Mouse (Mus musculus) adrenal gland, adult (tissue): ENCODE results near the gene Crtam.

Experiments
- DNase-seq, 2 experiments: peaks; one replicate each; pipeline ENCODE4 v3.0.0; 2022 to 2023; ENCODE audit warnings: low spot score in 1 of 2; ENCODE audit not compliant: inconsistent age in 2 of 2

Gene Crtam

GRCm38 (mm10) chr9:41011512-41012436, 7.3 kb upstream of the Crtam start:
- DNase-seq: no peak

GRCm38 (mm10) chr9:41007785-41008184, 3.4 kb upstream of the Crtam start:
- DNase-seq: no peak

GRCm38 (mm10) chr9:40997116-40997779, 7.2 kb downstream of the Crtam start:
- no peak for DNase-seq

DNA sequence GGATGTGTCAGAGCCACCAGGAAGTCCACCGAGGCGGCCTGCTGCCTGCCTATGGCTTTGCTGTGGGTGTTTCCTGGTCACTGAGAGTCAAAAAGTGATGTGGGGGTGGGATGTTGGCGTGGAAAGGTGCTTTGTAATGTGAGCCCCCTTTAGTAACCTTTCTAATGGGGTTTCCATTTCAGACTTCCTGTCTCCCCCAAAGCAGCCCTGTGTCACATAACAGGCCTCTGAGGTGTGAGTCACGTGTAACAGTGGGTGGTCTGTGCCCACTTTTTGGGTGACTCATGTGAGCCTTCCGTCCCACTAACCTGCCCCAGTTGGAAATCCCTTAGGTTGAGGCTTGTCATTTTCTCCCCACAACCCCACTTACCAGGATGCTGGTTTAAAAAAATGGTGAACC, 10.4 kb downstream of the Crtam start:
- no peak for DNase-seq

- no peak for DNase-seq
These were observed 12.9 kb downstream of the Crtam start for GRCm38 (mm10) chr9:40991511-40991910.

DNA sequence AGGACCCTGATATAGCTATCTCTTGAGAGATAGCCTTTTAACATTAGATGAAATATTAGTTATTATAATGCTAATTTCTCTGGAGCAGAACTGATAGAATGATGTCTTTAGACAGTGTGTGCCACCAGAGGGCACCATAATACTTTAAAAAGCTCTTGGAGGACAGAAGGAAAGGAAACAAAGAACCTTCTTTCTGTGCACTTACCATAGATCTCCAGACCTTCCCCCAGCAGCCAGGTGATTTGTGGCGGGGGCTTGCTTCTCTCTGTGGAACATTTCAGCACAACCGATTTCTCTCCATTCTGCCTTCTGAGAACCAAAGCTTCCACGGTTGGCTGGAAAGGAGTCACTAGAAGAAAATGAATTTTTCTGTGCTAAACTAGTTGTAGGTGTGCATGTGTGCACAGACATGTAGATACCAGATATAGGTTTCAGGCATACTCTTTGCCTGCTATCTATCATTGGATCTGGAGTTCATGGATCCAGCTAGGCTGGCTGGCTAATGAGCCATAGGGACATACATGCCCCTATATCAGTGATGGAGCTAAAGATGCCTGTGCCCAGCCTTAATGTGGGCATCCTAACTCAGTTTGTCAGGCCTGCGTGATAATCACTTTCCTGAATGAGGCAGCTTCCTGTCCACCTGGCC, 14.4 kb downstream of the Crtam start:
- DNase-seq: peak; percentile 24 to 82

- no peak for DNase-seq
These were observed 20.1 kb downstream of the Crtam start for GRCm38 (mm10) chr9:40984313-40984712.

- DNase-seq: no peak
These were observed 20.7 kb downstream of the Crtam start for GRCm38 (mm10) chr9:40983758-40984157.

GRCm38 (mm10) chr9:40982480-40982879, 21.9 kb downstream of the Crtam start:
- peak in 1 of 2 experiments; percentile 31 for DNase-seq

DNA sequence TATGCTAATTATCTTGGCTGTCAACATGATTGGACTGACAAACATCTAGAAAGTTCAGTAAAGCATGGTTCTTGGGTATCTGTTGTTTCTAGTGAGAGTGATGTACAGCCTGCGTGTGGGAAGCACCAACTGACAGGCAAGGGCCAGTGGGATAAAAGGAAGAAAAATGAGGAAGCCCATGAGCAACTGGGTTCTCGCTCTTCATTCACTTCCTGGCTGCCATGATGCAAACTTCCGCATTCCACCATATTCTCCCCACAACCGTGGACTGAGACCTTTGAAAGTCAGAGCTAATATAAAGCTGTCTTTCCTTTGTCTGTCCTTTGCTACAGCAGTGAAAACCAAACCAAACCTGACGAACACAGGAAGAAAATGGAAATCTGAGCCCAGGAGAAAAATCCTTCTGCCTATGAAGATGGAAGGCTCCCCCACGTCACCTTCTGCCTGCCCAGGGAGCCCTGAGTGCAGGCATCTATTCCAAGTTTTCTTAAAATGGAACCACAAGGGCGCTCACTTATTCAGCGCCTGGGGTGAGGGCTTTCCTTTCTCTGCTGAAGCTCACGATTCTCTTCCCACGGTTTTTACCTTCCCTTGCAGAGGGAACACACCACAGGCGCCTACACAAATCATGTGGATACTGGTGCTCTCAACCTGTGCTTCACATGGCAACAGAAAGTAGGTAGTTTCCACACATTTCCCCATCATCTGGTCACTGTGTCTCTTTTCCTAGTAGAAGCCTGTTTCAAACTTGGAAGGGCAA, 30.2 kb downstream of the Crtam start:
- DNase-seq: no peak

- DNase-seq: no peak
These were observed 40.1 kb downstream of the Crtam start for GRCm38 (mm10) chr9:40964418-40964714.

DNA sequence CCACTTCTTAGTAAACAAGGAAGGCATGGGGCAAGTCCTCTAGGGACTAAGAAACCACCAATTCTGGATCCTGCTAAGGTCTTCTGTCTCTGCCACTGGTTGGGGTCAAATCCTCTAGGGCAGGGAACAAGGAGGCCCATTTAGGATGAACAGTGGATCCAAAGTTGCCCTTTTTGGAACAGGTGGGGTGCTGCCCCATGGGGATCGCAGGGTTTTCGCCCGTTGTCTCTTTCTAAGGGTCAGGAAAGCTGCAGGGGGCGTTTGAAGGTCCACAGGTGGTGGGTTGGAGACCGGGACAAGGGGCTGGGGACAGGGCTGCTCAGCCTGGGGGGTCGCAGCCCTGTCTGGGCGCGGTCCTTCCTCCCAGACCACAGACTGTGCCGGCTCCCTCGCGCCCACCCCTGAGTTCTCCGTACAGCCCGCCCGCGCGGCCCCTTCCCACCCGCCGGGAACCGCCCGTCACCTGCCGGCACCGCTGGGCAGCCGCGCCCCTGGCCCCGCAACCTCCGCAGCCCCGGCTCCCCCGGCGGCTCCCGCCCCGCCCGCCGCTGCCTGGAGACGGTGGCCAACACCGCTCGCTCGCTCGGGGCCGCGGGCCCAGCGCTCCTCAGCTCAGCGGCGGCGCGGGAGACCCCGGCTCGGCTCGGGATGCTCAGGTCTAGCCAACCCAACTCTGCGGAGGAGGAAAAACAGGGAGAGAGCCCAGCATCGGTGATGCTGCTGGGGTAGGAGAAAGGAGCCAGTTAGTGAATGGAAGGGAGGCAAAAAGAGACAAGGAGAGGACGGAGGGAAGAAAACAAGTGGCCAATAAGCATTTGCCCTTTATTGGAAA, 40.6 kb downstream of the Crtam start, which contains the start of gene Jhy:
TSS of gene Jhy (minus strand) at position 533 of the 832 bp plus-strand sequence.
- no peak for DNase-seq

DNA sequence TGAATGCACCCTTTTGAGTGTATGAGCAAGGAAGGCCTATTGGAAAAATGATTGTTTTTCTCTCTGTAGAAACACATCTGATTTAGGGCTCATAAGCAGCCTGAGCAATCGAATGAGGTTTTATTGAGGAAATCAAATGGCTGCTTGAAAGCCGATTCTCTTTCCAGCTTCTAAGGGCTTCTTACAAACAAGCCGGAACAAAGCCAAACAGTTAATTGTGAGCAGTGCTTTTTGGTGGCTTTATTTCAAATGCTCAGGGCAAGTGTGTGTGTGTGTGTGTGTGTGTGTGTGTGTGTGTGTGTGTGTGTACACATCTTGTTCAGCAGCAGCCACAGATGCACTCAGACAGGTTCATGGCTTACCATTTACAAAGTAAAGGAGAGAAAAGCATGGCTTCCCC, 43.0 kb downstream of the Crtam start:
- no peak for DNase-seq

GRCm38 (mm10) chr9:40949039-40949615, 55.3 kb downstream of the Crtam start:
- no peak for DNase-seq

GRCm38 (mm10) chr9:40948473-40948872, 56.0 kb downstream of the Crtam start:
- DNase-seq: no peak

DNA sequence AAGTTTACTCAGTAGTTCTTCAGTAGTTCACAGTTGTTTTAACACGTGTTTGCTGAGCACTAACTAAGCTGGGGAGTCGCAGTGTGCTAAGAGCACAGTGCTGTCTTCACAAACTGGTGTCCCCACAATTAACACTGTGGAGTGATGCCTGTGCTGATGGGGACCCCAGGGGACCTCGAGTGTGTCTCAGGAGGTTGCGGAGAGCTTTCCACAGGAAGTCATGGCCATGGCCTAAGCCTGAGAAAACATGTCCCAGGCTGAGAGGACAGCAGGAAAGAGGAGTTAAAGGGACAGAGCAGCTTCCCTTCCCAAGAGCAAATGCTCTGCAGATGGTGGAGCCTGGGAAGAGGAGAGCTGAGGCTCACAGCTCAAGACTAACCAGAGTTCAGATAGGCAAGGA, 57.3 kb downstream of the Crtam start:
- no peak for DNase-seq

- DNase-seq: no peak
These were observed 67.0 kb downstream of the Crtam start for GRCm38 (mm10) chr9:40937425-40937824.

GRCm38 (mm10) chr9:40933323-40933722, 71.1 kb downstream of the Crtam start:
- DNase-seq: no peak

- no peak for DNase-seq
These were observed 77.0 kb downstream of the Crtam start for GRCm38 (mm10) chr9:40927351-40927980.
